Mouse (Mus musculus) cerebellum, adult 2 months (tissue): ENCODE results near the gene Gm49450.

Experiments used
- CTCF ChIP-seq: fragments of 200-500 bp; IDR thresholded peaks from 2 replicates; pipeline ENCODE4 v1.5.1; 2011; ENCODE audit warnings: low read depth, mild to moderate bottlenecking, control low read depth, low read length, moderate library complexity, borderline replicate concordance; ENCODE audit not compliant: insufficient read depth
- POLR2A ChIP-seq: fragments of 200-500 bp; IDR thresholded peaks from 2 replicates; pipeline ENCODE4 v1.6.1; 2011; ENCODE audit warnings: low read length, control low read depth, borderline replicate concordance; ENCODE audit not compliant: insufficient read depth

DNA sequence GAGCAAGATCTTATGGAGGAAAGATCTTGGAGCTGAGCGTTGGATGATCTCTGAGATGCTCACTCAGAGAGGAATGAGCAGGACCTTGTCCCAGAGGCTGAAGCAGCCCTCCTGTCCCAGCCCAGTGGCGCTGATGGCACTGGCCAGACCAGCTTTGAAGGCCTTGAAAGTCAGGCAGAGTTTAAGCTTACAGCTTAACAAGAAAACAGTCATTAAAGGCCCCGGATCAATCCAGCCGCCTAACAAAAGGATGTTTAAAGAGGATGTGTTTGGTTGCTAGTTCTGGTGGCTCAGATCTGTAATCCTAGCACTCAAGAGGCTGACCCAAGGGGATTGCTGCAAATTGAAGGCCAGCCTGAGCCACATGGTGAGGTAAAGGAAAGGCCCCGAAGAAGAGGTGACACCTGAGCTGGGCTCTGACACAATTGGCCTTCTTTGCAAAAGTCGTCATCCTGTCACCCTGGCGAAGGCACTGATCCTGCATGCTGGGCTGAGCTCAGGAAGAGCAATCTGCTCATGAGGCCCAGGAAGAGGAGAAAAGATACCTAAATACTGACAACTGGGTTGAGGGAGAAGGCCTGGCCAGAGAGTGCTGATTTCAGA is 26.8 kb upstream of the Gm49450 start:
- TF ChIP-seq POLR2A (no peak), CTCF (no peak)
